Mouse (Mus musculus): Measurements from ENCODE around the gene Amz2.

GRCm38 (mm10) chr11:109417472-109418040, 8.2 kb upstream of the Amz2 start:
- TF ChIP-seq POLR2A (IDR thresholded peaks at IDR 0.05; ENCODE audit: insufficient read depth, low read depth, low read length) (no peak), CTCF (IDR thresholded peaks at IDR 0.05) (no peak)

All from heart, adult 2 months (tissue).